Mouse (Mus musculus): ENCODE measurements around the gene Vmn1r23. TPM values are rescaled to one million over a fixed set of nuclear protein-coding genes. Genes with fewer than 3 reads are reported as not detected.

The Vmn1r23 gene
- polyA plus RNA-seq (2017; shearing (Covaris generic)) = not detected

GRCm38 (mm10) chr6:57926738-57927137 is at the start of gene Vmn1r23:
Vmn1r23 (minus strand) TSS chr6:57926838.

GRCm38 (mm10) chr6:57961403-57961802 is 34.8 kb upstream of the Vmn1r23 start, which contains the start of gene Vmn1r24:
Vmn1r24 (minus strand) TSS chr6:57961503.

GRCm38 (mm10) chr6:57907928-57908327 is 18.7 kb downstream of the Vmn1r23 start, which contains the start of gene Vmn1r22:
Vmn1r22 (minus strand) TSS chr6:57908028.

Other genes starting within 250 kb of the Vmn1r23 start
- gene Pyurf, start 234.8 kb downstream of the Vmn1r23 start, polyA plus RNA-seq (2017; shearing (Covaris generic)) = 6.1 TPM
- 7.5 TPM for gene Lancl2, start 224.3 kb downstream of the Vmn1r23 start, polyA plus RNA-seq (2017; shearing (Covaris generic))
- 53.2 TPM for gene Vopp1, start 101.7 kb downstream of the Vmn1r23 start, polyA plus RNA-seq (2017; shearing (Covaris generic))
- gene Vmn1r21, start 76.5 kb downstream of the Vmn1r23 start, polyA plus RNA-seq (2017; shearing (Covaris generic)) = not detected
- gene Vmn1r22, start 18.8 kb downstream of the Vmn1r23 start, polyA plus RNA-seq (2017; shearing (Covaris generic)) = not detected
- not detected for gene Vmn1r24, start 34.7 kb upstream of the Vmn1r23 start, polyA plus RNA-seq (2017; shearing (Covaris generic))
- not detected for gene Vmn1r25, start 54.0 kb upstream of the Vmn1r23 start, polyA plus RNA-seq (2017; shearing (Covaris generic))
- not detected for gene Vmn1r26, start 88.3 kb upstream of the Vmn1r23 start, polyA plus RNA-seq (2017; shearing (Covaris generic))

All from effector memory CD4-positive, alpha-beta T cell, adult 5 months (primary cell).